Mouse (Mus musculus): ENCODE data around the gene Wwc2. TPM values are rescaled to one million over a fixed set of nuclear protein-coding genes. Genes with fewer than 3 reads are reported as not detected.

The Wwc2 gene
- total RNA-seq, 2 experiments from 2014 or later: 47.4 to 47.9 TPM

DNA sequence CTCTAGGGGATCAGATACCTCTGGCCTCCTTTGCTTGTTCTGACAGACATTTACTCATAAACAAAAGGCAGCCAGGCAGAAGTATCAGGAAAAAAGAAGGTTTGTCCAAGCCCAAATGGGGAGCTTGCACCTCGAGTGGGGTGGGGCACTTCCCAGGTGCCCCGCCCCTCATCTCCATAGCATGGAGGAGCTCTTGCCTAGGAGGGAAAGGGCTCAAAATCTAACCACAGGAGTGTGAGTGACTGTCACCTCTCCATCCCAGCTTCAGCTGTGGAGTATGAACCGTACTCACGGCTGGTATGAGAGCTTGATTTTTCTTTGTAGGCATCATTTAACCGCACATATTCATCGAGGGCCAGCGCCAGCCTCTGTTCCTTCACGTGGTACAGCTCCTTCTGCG is 90.4 kb downstream of the Wwc2 start:
- no peak for DNase-seq

DNA sequence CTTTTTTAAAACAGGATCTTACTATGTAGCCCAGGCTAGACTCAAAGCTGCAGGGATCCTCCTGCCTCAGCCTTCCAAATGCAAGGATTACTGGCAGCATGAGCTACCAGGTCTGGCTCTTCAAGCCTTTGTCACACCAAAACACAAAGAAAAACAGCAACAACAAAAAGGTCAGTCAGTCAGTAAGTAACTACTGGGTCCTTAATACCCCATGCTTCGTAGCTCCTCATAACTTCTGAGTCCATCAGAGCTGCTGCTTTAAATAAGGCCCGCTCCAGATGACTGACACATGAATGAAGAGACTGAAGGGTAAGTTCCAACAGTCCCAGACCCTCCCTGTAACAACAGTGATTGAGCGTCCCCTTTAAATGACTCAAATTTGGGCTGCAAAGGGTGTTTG is 90.8 kb downstream of the Wwc2 start:
- DNase-seq: no peak

DNA sequence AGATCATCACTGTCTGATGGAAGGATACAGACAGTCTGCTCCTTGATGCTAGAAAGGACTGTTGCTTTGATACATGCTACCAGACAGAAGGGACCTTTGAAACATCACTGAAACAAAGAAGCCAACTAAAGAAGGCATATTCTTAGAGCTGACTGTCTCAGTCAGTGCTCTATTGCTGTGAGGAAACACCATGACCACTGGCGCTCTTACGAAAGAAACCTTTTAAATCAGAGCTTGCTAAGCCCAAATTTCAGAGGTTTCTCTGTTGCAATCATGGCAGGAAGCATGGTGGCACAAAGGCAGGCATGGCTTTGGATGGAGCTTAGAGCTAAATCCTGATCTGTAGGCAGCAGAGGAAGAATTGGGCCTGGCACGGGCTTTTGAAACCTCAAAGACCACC is 98.3 kb downstream of the Wwc2 start:
- no peak for DNase-seq

DNA sequence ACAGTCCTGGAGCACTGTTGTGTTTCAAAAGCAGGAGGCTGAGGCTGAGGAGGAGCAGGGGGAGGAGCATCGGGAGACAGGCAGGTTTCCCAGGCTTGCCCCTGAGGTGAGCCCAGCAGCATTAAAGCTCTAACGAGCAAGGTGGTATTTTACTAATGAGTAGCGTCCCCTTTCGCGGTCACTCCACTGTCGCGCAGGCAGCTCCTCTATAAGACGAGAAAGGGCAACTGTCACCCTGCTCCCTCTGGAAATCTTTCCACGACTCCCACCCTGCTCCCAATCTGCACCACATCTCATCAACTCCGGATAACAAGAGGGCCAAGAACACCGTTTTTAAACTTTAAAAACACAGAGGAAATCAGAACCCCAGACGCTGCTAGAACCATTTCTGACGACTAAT is 99.1 kb downstream of the Wwc2 start:
- no peak for DNase-seq

DNA sequence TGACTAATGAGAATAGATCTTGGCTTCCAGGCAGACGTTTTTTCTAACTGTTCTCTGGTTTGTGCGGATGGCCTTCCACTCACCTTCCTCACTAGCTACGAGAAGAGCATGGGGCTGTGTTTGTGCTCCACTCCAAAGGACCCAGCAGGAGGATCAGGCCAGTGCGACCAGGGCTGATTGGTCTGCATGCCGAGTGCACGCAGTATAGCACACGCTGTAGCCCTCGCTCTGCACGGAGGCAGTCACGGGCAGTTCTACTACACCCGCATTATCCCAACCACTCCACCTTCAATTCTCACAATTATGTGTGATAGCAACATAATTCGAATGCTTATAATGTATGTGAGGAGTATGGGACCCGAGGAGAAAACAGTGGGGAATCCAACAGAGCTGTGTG is 99.9 kb downstream of the Wwc2 start:
- DNase-seq: no peak

DNA sequence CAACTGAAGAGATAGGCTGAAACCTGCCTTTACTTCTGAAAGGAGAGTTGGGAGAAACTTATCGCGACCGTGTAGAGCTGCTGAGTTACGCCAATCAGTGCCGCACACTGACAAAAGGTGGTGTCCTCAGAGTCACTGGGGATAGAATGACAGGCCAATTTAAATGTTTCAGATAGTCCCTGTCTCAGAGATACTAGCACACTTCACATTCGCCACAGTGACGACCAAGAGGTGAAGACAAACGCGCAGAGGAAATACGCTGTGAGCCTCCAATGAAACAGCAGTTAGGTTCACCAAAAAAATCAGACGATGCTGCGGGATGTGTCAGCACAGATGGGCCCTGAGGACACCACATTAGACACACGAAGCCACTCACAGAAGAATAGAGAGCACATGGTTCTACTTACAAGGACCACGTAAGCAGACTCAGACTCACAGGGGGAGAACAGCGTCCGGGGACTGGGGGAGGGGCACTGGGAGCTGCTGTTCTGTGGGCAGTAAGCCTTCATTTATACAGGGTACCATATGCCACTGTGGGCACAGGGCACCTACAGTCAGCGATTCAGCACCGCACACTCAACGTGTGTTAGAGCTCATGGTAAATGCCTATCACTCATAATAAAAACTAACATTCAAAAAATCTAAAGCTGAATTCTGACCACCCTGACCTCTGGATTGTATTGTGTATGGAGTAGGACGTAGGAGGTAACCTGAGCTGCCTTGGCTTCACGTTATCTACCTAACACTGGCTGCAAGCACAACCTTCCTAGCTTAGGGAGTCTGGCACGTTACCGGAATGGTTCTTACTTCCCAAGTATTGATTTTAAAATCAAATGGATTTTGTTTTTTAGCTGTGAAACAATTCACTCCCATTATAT is 100.5 kb downstream of the Wwc2 start:
- DNase-seq: no peak

DNA sequence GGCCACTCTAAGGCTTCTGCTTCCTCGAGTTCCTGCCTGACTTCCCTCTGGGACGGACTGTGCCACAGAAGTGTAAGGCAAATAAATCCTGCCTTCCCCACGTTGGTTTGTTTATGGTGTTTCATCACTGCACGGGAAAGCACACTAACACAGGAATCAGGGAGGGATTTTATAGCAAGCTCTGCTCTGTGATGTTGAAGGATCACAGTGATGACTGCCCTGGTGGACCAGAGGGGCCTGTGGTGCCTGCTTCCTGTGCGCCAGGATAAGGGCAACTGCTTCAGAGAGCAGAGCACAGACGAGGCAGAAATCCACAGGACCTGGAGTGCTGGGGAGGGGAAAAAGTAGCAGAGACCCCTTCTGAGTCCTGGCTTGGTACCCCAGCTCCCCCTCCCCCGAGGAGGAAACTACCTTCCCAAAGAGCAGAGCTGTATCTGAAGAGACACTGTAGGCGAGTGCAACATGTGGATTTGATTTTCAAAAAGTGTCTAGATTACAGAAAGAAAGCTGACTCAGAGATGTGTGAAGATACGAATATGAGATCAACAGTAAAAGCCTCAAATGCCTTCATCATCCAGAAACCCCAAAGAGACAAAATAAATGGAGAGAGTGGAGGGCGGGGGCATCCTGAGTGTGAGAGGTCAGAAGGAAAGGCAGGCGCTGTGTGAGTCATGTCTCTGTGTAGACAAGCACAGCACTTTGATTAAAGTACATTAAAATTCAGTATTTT is 101.7 kb downstream of the Wwc2 start:
- no peak for DNase-seq

DNA sequence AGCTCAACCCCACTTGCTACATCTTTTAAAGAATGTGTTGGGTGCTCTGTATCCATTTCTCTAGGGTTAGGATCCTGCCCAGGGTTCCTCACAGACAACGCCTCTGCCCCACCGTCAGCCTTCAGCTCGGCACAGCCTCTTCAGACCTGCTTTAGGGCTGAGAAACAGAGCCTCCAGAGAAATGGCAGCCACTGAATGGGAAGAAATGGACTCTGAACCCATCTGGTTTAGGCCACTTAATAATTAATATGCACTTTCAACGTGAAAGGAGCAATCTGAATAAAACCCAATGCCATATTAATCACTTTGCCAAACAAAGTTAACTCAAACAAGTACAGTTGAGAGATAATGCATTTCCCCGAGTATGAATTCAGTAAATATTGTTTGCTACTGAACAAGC is 106.4 kb downstream of the Wwc2 start:
- no peak for DNase-seq

DNA sequence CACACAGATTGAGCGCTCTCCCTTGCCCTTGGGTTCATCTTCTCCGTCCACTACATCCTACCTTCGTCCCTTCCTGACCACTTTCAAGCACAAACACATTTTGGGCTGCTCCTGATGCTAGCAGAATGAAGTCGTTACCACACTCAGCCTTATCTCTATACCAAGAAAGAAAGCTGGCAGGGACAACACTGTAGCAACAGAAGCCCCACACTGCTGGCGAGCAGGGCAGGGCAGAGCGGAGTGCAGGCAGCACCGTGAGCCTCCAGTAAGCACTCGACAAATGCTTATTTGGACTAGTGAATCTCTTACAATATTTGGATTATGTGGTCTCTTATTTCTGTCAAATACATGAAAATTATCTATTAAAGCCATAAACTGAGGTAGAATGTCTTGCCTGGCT is 107.0 kb downstream of the Wwc2 start:
- no peak for DNase-seq

DNA sequence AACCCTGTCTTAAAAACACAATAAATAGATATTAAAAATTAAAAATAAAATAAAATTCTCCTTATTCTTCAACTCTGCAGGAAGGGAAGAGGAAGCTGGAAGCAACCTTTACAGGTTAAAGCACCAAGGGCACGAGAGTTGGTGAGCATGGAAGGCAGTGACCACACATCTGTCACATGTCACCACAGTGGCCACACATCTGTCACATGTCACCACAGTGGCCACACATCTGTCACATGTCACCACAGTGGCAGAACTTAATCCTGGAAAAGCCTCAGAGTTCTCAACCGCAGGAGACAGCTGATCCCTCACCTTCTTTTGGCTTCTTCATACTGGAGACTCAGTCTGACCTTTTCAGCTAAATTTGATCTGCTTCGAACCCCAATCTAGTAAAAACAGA is 112.2 kb downstream of the Wwc2 start:
- DNase-seq: no peak

DNA sequence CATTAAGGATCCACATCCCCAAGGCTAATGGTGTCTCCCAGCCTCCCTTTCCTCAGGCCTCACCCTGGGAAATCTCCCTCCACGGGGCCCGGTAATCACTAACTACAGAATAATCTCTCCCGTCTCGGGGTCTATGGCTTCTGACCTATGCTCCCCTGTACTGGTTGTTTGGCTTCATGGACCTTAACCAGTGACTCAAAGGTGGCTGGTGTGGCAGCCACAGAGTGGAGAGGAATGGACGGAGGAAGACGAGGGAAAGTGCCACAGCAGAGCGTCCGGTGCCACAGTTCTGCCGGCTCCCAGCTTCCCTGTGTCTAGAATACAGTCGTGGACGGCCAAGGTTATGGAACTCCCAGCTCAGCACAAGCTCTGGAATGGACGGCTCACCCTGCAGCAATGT is 114.9 kb downstream of the Wwc2 start:
- DNase-seq: no peak

DNA sequence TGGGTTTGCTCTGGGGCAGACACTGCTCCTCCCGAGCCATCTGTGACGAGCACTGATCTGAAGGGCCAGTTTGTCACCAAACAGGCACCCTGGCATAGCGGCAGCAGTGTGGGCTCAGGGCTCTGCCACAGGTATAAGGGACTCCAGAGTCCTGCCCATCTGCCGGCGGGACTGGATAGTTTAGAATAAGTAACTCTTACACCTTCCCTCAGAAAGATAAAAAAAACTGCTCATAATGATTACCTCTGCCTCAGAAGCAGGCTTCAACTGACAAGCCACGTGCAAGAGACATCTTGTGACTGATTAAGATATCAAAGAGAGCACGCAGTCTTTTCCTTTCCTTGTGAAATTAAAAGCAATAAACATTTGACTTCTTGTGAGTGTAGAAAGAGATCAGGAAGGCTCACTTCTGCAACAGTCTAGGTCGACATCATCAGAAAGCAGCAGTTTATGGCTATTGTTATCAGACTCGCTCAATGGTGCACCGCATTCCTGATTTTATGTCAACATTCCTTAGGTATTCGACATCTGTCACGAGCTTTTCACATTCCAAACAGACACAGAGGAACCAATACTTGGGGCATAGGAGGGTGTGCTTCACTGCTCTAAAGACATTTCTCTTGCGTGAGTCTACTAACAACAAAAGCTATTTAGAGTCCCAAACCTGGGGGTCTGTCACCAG is 116.1 kb downstream of the Wwc2 start:
- DNase-seq: no peak

DNA sequence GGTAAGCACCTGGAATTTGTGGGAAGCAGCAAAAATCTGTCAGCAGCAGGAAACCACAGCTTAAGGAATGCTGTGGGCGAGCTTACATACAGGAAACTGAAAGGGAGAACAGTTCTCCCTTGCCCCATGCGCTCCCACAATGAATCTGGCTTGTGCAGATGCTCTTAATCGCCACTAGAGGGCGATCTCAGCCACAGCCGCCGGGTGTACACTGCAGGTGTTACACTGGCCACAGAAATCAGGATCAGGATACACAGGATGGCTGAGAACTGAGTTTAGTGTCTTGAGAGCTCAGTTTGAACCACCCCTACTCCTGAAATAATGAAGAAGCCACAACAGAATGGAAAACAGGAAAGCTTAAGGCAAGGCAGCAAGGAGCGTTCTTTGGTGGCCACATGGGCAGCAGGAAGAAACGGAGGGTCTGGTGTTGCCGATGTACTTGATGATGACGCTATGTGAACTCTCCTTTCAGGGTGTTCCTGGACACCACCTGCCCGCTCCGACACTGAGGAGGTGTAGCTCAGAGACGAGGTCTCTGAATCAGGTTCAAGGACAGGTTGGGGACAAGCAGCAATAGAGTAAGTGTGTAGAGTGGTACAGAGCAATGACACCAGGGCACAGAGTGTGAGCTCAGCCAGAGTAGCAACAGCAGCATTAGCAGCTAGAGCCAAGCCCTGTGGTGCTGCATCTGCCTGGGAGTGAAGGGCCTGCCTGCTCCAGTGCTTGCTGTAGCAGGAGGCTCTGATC is 118.2 kb downstream of the Wwc2 start:
- peak; percentile 57 for DNase-seq

DNA sequence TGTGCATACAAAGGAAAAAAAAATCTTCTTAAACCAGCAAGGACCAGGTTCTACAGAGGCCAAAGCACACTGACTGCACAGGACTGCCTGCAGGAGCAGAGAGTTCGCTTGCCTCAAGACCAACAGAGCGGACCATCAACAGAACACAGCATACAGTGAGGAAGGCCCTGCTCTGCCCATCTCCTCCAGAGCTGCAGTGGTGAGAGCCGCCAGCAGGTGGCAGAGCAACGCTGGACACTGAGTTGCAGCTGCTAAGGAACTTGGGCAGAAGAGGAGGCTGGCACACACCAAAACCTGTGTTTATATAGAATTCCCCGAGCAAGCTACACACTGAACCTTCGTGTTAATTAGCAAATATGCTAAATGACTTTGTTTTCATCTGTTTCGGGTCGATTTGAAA is 123.7 kb downstream of the Wwc2 start:
- DNase-seq: peak; percentile 92

DNA sequence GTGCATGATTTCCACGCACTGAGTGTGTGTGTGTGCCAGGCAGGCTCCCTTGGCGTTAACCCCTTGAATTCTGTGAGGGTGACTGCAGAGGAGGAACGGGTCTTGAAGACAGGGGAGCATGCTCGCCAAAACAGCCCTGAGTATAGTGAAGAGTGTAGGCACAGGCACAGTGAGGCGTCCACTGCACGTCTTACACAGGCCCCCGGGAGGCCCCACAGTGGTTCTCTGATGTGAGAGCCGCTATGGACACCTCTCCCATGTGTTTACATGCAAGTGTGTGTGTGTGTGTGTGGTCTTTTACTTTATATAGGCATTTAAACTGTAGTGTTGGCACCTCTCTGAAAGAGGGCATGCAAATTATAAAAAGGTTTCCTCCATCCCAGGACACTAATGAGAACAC is 124.2 kb downstream of the Wwc2 start:
- DNase-seq: no peak

DNA sequence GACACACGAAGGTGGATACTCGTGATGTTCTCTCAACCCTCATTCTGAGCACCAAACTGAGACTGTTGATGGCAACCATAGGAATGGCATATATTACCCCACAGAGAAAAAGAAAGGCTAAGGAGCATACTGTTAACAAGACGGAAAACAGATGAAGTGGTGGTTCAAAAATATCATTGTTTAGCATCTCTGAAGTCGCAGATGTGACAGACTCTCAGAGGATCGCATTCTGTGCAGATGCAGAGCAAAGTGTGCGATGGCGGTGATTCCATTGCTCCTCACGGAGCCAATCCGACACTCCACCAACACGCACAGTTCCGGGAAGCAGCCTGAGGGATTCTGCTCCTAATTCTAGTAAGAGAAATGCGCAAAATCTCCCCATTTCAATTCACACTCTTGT is 131.5 kb downstream of the Wwc2 start:
- no peak for DNase-seq

DNA sequence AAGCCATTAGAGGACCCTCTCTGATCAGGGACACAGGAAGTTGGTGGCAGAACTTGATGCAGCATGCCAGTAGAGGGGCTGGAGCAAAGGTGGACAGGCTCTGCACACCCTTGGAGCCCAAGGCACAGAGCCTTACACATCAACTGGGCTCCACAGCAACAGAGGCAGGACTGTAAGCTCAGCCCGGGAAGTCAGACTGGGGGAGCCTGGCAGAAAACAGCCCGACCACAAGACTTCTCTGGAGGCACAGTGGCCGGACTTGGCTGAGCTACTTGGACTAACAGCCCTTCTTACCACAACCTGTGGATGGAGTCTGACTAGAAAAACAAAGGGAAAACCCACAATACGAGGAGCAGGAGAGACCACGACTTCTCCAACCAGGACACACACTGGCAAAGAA is 137.4 kb downstream of the Wwc2 start:
- DNase-seq: no peak

DNA sequence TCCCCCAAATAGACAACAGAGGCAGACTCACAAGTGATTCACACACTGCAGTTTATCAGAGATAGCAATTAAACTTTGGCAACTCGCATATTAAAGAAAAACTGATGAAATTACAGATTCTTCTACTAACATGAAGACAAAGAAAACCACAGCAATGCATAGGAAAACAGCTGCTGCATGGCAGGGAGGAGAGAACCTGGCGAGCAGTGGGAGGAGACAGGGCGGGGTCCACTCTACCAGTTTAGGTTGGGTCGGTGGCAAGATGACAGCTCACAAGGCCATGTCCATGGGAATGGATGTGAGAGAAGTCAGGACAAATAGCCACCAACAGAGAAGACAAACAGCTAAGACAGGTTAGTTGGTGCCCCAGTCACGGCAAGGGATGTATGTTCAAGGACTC is 138.0 kb downstream of the Wwc2 start:
- no peak for DNase-seq

DNA sequence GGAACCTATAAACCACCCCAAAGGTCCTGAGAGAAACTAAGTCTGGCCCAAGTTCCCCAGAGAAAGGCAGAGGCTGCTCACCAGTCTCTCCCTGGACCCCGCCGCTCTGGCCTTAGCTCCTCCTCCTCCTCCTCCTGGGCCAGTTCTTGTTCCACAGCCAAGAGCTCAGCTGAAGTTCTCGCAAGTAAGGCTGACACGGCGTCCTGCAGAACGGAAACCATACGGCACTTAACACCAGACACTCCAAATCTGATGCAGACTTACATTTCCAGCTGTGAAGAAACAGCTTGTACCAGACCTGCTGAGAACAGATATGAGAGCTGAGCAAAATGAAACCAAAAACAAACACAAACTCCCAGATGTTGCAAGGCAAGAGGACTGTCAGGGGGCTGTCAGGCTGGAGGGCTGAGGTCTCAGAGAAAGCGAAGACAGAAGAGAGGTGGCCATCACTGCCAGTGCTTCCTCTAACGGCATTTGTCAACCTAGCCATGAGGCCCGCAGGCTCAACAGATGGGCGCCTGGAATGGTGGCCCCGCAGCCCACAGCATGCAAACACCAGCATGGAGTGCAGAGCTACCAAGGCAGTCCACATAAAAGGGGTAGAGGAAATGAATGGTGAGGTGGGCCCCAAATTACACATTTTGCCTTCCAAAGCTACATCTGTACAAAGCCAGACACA is 138.8 kb downstream of the Wwc2 start:
- DNase-seq: peak; percentile 71

DNA sequence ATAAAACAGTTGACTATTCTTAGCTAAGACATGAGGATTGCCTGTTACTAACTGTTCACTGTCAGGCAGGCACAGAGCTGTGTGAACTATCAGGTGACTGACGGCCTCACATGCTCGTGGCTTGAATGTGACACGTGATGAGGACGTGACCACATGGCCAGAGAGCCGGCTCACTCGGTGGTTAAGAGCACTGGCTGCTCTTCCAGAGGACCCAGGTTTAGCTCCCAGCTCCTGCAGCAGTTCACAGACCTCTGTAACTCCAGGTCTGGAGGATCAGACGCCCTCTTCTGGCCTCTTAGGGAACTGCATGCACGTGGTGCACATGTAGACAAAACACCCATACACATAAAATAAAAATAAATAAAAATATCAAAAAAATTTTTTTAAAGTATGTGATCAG is 140.9 kb downstream of the Wwc2 start:
- DNase-seq: no peak

DNA sequence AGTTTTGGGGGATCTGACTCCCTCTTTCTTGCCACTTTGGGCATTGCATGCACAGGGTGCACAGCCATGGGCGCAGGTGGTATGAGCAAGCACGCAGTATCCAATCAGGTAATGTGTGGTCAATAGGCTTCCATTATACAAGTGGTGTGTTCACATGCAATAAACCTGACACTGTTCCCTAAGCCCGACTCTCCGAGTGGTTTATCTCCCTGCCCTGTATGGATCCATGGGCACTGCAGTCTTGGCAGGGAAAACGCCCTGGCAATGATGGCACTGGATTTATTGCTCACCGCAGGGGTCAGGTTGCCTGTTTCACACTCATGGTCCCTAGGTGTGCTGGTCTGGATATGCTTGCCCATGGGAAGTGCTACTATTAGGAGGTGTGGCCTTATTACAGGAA is 142.8 kb downstream of the Wwc2 start:
- no peak for DNase-seq

DNA sequence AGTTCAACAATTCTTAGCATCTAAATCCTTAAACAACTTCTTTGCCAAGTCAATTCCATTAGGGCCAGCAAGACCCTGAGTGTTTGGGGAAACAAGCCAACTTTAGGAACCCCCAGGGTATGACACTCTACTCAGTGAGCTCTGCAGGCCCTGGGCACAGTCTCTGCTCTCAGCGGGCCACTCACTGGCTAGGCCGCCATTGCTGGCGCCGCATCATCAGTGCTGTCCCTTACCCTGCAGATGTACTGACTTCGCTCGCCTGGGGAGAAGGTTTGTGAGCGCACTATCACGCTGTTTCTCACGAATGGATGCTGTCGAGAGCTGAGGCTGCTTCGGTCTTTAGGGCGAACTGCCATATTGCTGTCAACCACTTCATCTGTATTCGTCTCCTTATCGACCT is 143.6 kb downstream of the Wwc2 start:
- no peak for DNase-seq
